Mouse (Mus musculus): Measurements from ENCODE around the gene 2510002D24Rik.

The 2510002D24Rik gene

DNA sequence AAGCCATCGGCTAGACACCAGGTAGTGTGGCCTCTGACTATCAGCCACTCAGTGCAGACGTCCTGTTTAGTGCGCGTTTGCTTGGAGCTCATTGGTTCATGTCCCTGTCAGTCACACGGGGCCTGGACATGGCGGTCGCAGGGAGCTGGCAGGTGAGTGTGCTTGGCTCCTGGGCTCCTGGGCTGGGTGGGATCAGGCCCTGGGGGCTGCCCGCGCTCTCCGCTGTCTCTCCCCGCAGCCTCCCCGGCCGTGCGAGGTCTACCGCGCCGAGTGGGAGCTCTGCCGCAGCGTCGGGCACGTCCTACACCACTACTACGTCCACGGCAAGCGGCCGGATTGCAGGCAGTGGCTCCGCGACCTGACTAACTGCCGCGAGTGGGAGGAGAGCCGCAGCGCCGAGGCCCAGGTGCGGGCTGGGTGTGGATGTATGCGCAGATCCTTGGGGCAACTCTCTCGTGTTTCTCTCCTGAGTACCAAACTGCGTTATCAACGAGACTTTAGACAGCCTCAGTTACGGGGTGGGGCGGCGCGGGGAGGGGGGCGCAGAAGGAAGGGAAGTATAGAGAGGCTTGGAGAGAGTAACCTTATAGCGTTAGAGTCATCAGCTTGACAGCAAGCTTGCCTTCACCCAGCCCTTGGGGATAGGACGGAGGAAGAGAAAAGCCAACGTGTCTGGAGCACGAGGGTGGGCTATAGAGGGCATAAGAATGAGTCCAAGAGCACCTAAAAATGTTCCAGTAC lies at the start of gene 2510002D24Rik, which contains the start of gene Gm28539:
Gene 2510002D24Rik, plus strand, starts transcription at position 111 of the 741 bp plus-strand sequence.
Gene Gm28539, plus strand, starts transcription at position 117 of the 741 bp plus-strand sequence.
- peak; percentile 97 for DNase-seq (ENCODE audit: low spot score in 2 of 2)

GRCm38 (mm10) chr16:18786652-18787051 lies 49.7 kb upstream of the 2510002D24Rik start:
- DNase-seq (ENCODE audit: low spot score in 2 of 2) = no peak

GRCm38 (mm10) chr16:18788627-18789406 lies 47.6 kb upstream of the 2510002D24Rik start:
- DNase-seq (ENCODE audit: low spot score in 2 of 2) = no peak

DNA sequence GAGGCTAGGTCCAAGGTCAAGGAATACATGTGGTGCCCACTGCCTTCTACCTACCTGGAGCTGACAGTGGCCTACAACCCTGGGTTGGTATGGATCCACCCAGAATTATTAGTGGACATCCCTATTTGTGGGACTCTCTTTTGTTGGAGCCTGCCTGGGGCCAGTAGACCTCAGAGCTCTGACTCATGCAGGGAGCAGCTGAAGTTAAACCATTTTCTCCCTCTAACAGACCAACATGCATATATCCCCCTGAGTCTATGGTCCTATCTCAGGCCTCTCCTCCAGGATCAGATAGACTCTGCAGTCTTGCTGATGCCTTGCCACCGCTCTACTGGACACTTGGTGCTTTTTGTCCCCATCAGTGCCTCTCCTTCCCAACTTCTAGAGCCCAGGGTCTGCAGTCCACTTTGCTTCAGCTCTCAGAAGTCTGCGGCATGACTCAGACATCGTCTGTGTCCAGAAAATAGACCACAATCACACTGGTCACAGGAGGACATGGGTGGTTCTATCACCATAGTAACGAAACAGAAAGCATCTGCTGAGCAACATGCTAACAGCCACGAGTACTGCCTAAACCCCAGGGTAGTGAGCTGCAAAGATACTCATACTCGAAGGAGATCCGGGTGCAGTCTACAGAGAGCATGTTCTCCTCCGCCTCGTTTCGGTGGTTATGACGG lies 41.0 kb upstream of the 2510002D24Rik start:
- DNase-seq (ENCODE audit: low spot score in 2 of 2) = peak; percentile 31 to 44

DNA sequence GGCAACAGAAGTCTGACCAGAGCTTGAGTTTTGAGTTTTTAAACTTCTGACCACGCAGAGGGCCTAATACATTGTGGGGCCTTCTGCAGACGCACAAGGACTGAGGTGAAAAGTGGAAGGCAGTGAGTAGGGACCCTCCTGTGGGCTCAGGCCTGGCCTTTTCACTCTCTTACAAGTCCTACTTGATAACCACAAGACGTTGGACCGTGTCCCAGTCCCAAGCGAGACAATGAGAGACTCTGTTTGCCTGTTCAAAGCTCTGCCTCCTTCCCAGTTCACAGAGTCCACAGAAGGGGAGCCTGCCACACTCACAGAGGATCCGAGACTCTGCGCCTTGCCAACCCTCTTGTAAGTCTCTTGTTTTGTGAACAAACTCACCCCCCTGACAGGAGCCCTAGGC lies 39.7 kb upstream of the 2510002D24Rik start:
- DNase-seq (ENCODE audit: low spot score in 2 of 2) = no peak

- no peak for DNase-seq (ENCODE audit: low spot score in 2 of 2)
Measured at GRCm38 (mm10) chr16:18798151-18798550, 38.2 kb upstream of the 2510002D24Rik start.

- peak; percentile 81 to 84 for DNase-seq (ENCODE audit: low spot score in 2 of 2)
Measured at GRCm38 (mm10) chr16:18798841-18799240, 37.5 kb upstream of the 2510002D24Rik start.

GRCm38 (mm10) chr16:18805746-18806145 lies 30.6 kb upstream of the 2510002D24Rik start:
- no peak for DNase-seq (ENCODE audit: low spot score in 2 of 2)

- no peak for DNase-seq (ENCODE audit: low spot score in 2 of 2)
Measured at GRCm38 (mm10) chr16:18809001-18809400, 27.4 kb upstream of the 2510002D24Rik start.

DNA sequence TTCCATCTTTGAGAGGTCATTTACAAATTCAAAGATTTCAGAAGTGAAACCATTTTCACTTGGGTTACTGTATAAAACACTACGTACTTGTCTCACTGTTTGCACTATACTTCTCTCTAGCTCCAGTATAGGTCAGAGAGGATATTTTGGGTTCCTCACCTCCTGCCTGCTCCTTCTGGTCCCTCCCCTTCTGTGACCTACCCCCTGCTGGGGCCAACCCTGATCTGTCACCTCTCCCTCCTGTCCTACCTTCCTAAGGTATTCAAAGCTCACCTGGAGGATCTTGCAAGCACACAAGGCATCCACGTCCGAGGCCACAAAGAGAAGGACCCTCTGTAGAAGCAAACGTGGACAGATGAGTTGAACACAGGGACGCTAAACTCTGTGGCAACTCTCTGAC lies 25.3 kb upstream of the 2510002D24Rik start:
- no peak for DNase-seq (ENCODE audit: low spot score in 2 of 2)

- peak; percentile 90 to 91 for DNase-seq (ENCODE audit: low spot score in 2 of 2)
Measured at GRCm38 (mm10) chr16:18811468-18812384, 24.7 kb upstream of the 2510002D24Rik start, which contains the start of the genes Ufd1 and Cdc45. Gene Ufd1, plus strand, starts transcription at chr16:18811779. Gene Cdc45, minus strand, starts transcription at chr16:18811987.

- DNase-seq (ENCODE audit: low spot score in 2 of 2) = no peak
Measured at GRCm38 (mm10) chr16:18812385-18812910, 23.9 kb upstream of the 2510002D24Rik start.

DNA sequence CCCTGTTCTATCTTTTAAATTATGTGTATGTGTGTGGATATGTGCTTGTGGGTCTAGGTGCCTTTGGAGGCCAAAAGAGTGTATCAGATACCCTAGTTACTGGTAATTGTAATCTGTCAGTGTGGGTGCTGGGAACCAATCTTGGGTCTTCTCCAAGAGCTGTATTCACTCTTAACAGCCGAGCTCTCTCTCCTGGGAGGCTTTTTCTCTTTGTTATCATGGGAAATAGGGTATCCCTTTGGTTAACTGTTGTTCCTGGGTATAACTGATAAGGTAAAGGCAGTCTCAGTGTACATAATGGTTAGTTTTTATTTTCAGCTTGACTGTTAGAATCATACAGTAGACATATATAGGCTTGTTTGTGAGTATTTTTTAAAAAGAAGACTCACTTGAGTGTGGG lies 14.0 kb upstream of the 2510002D24Rik start:
- no peak for DNase-seq (ENCODE audit: low spot score in 2 of 2)

DNA sequence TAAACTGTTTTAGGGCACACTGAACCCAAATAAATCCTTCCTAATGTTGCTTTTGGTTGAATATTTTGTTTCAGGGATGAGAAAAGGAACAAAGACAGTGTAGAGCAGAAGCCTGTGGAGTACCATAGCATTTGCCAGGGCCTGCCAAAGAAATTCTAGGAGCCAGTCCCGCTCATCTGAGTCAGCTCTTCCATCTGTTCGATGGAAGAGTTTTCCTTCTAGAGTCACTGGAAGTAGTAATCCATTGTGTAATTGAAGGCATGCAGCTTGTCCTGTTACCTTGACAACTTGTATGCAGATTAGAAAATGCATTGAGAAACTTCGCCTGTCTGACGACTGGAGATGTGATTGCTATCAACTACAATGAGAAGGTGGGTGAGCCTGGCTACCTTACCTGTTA lies 13.5 kb upstream of the 2510002D24Rik start:
- peak; percentile 15 to 22 for DNase-seq (ENCODE audit: low spot score in 2 of 2)

DNA sequence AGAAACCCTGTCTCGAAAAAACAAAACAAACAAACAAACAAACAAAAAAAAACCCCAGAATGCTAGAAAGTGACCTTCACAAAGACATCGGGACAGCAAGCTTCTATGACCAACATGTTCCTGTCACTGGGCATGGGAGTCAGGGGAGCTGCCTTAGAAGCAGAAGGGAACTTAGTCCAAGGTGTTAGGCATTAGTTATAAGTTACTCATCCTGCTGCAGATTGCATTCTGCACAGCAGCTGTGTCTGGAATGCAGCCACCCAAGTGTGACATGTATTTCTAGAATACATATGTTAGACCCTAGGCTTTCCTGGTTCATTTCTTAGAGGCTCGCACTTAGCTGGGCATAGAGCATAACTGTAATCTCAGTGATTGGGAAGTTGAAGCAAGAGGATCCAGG lies 7.7 kb upstream of the 2510002D24Rik start:
- DNase-seq (ENCODE audit: low spot score in 2 of 2) = no peak

- DNase-seq (ENCODE audit: low spot score in 2 of 2) = no peak
Measured at GRCm38 (mm10) chr16:18829102-18829501, 7.3 kb upstream of the 2510002D24Rik start.

DNA sequence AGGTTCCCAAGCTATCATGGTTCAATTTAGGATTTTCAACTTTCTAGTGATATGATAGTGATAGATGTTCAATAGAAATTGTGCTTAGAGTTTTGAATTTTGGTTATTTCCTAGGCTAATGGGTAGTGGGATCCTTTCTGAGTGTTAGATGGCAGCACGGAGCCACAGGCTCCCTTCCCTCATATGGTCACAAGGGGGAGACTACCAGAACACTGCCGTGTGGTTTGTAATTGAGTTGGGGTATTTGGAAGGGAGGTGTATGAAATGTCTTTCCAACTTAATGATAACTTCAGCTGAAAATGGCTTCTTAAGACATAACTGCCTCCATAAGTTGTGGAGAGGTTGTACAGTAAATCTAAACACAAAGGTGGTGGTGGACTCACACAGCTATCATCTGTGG lies 2.9 kb upstream of the 2510002D24Rik start:
- DNase-seq (ENCODE audit: low spot score in 2 of 2) = no peak

DNA sequence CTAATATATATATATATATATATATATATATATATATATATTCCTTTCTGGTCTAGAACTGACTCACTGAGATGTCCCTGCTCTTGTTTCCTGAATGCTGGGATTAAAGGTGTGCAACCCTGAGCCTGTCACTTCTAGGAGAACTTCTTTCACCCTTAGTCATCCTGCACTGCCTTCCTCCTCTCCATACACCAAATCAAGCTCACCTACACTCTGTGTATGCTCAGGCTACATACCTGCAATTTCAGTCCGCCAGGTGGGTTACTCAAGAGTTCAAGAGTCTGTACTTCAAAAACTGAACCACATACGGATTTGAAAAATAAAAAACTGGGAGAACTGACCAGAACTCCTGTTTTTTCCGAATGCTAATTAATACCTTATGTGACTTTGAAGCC lies 308 bp upstream of the 2510002D24Rik start:
- DNase-seq (ENCODE audit: low spot score in 2 of 2) = no peak

- no peak for DNase-seq (ENCODE audit: low spot score in 2 of 2)
Measured at GRCm38 (mm10) chr16:18838346-18838745, 2.0 kb downstream of the 2510002D24Rik start.

DNA sequence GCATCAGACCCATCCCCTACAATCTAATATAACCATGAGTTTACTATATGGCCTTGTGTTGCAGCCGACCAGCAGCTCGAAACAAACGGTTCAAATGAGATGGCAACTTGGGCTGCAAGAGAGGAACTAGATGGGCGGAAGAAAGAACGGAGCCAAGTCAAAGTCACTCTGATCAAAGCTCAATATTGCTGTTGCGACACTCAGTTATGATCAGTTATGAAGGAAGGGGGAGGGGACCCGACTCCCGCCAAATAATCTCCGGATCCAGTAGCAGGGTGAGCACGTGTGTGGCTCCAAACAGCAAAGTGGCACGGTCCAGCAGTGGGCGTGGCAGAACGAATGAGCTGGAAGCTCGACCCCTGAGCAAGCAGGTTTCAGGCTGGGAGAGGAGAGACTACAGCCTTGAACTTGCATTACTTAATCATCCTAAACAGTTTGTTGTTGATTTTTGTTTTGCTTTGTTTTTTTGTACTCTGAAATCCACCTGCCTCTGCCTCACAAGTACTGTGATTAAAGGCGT lies 10.0 kb downstream of the 2510002D24Rik start:
- DNase-seq (ENCODE audit: low spot score in 2 of 2) = no peak

Data from right cerebral cortex, adult 2 months (tissue).